Mouse (Mus musculus) liver, embryonic 14.5 days (tissue): ENCODE measurements around the gene March11.

Source experiments
- CTCF ChIP-seq: IDR thresholded peaks from 2 replicates; pipeline ENCODE4 v1.5.1; 2016; ENCODE audit warnings: antibody characterized with exemption, low read depth, control low read depth
- EP300 ChIP-seq: IDR thresholded peaks from 2 replicates; pipeline ENCODE4 v1.6.1; 2016; ENCODE audit warnings: antibody characterized with exemption, low read depth

DNA sequence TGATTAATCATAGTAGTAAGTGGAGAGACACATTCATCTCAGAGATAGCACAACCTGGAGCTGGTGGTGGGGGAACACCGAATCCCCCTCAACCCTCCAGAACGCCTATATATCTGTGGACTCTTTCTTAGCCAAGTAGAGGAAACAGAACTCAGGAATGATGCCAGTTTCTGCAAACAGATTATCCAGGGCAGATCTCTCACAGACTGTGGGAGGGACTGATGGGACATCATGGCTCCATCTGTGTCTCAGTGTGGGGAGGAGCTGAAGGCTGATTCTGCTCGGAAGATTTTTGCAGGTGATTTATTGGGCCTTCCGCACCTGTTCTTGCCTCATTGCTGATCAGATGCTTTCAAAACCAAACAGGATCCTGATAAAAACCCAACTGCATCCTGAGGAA, 29.5 kb downstream of the March11 start:
- TF ChIP-seq CTCF, result no peak
- TF ChIP-seq EP300, result no peak
